Mouse (Mus musculus): Measurements from ENCODE around the gene Atrn. TPM values are rescaled to one million over a fixed set of nuclear protein-coding genes. Genes with fewer than 3 reads are reported as not detected.

Gene Atrn
- polyA plus RNA-seq, 2 experiments = 11.5 to 17.9 TPM

GRCm38 (mm10) chr2:131009123-131009522 lies 102.8 kb downstream of the Atrn start:
- no peak for DNase-seq (ENCODE audit: low spot score)
- ATAC-seq (ENCODE audit: low FRiP score, low read depth) = no peak
- Histone ChIP-seq H3K4me2 (replicated peaks; ENCODE audit: low read depth, low read length, severe bottlenecking) (no peak overlapping the region), H3K4me1 (ENCODE audit: control insufficient read depth, insufficient read depth, low read length) (no peaks in the 10 kb centered on the region), H3K27ac (replicated peaks; ENCODE audit: low read depth, low read length) (no peak overlapping the region), H3K4me3 (replicated peaks; ENCODE audit: low read length) (no peak overlapping the region), H3K9ac (ENCODE audit: low read depth, low read length, severe bottlenecking) (no peak overlapping the region), H3K9me3 (ENCODE audit: control insufficient read depth, low read length) (no peaks in the 10 kb centered on the region), H3K36me3 (ENCODE audit: control insufficient read depth, insufficient read depth, low read length) (peaks cover 38% of the 10 kb centered on the region), H3K27me3 (ENCODE audit: control insufficient read depth, insufficient read depth, low read length) (no peaks in the 10 kb centered on the region)
- 86% methylated on average over 2 of the region's 2 CpGs for WGBS
- TF ChIP-seq POLR2A (IDR thresholded peaks at IDR 0.05; ENCODE audit: borderline replicate concordance, extremely low read depth, insufficient read depth, insufficient read length) = no peak

DNA sequence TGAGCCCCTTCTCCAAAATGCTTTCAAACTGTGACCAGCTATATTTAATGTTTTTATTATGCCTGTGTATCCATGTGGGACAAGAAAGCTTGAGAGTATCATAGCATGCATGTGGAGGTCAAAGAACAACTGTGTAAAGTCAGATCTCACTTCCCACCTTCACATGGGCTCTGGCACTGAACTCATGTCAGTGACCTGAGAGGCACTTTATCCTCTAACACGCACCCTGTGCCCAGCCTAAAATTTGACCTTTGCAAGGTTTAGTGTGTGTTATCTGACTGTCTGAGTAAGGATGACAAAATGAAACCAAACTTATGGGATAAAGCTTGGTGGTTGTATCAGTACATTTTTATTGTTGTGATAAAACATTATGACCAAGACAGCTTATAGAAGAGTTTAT lies 104.3 kb downstream of the Atrn start:
- Histone ChIP-seq H3K9me3 (ENCODE audit: control insufficient read depth, low read length) (no peaks in the 10 kb centered on the region), H3K4me2 (replicated peaks; ENCODE audit: low read depth, low read length, severe bottlenecking) (no peak overlapping the region), H3K27me3 (ENCODE audit: control insufficient read depth, insufficient read depth, low read length) (no peaks in the 10 kb centered on the region), H3K27ac (replicated peaks; ENCODE audit: low read depth, low read length) (no peak overlapping the region), H3K9ac (ENCODE audit: low read depth, low read length, severe bottlenecking) (no peak overlapping the region), H3K4me1 (ENCODE audit: control insufficient read depth, insufficient read depth, low read length) (no peaks in the 10 kb centered on the region), H3K4me3 (replicated peaks; ENCODE audit: low read length) (no peak overlapping the region), H3K36me3 (ENCODE audit: control insufficient read depth, insufficient read depth, low read length) (peaks cover 42% of the 10 kb centered on the region)
- TF ChIP-seq POLR2A (IDR thresholded peaks at IDR 0.05; ENCODE audit: borderline replicate concordance, extremely low read depth, insufficient read depth, insufficient read length) = no peak
- DNase-seq (ENCODE audit: low spot score) (no peak), ATAC-seq (ENCODE audit: low FRiP score, low read depth) (no peak)
- 82% methylated on average over 1 of the region's 1 CpGs for WGBS

- DNase-seq (ENCODE audit: low spot score) (no peak), ATAC-seq (ENCODE audit: low FRiP score, low read depth) (no peak)
- H3K4me3 ChIP-seq (replicated peaks; ENCODE audit: low read length) = no peak overlapping the region
- H3K36me3 ChIP-seq (ENCODE audit: control insufficient read depth, insufficient read depth, low read length) = peaks cover 68% of the 10 kb centered on the region
- H3K4me1 ChIP-seq (ENCODE audit: control insufficient read depth, insufficient read depth, low read length) = no peaks in the 10 kb centered on the region
- no peak for TF ChIP-seq POLR2A (IDR thresholded peaks at IDR 0.05; ENCODE audit: borderline replicate concordance, extremely low read depth, insufficient read depth, insufficient read length)
- no peak overlapping the region for H3K4me2 ChIP-seq (replicated peaks; ENCODE audit: low read depth, low read length, severe bottlenecking)
- H3K9me3 ChIP-seq (ENCODE audit: control insufficient read depth, low read length) = no peaks in the 10 kb centered on the region
- no peak overlapping the region for H3K9ac ChIP-seq (ENCODE audit: low read depth, low read length, severe bottlenecking)
- no peak overlapping the region for H3K27ac ChIP-seq (replicated peaks; ENCODE audit: low read depth, low read length)
- 94% methylated on average over 2 of the region's 2 CpGs for WGBS
- no peaks in the 10 kb centered on the region for H3K27me3 ChIP-seq (ENCODE audit: control insufficient read depth, insufficient read depth, low read length)
Observed at GRCm38 (mm10) chr2:131025230-131025629, 118.9 kb downstream of the Atrn start.

DNA sequence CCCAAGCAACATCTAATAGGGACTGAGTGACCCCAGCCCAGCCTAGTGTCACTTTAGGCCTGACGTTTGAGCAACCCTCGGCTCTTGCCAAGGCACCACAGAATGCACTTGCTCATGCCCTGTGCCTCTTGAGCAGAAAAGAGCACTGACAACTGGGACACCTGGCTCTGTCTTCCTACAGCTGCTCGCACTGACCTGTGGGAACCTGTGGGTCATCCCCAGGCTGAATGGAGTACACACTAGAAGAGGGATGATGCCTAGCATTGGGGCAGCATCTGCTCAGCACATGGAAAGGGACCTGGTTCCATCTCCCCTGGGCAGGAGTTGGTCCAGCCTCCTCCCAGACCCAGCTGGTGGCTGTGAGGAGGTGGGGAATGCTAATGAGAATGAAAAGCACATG lies 120.6 kb downstream of the Atrn start:
- TF ChIP-seq POLR2A (IDR thresholded peaks at IDR 0.05; ENCODE audit: borderline replicate concordance, extremely low read depth, insufficient read depth, insufficient read length) = no peak
- Histone ChIP-seq H3K4me1 (ENCODE audit: control insufficient read depth, insufficient read depth, low read length) (no peaks in the 10 kb centered on the region), H3K9ac (ENCODE audit: low read depth, low read length, severe bottlenecking) (no peak overlapping the region), H3K27ac (replicated peaks; ENCODE audit: low read depth, low read length) (no peak overlapping the region), H3K9me3 (ENCODE audit: control insufficient read depth, low read length) (no peaks in the 10 kb centered on the region), H3K4me3 (replicated peaks; ENCODE audit: low read length) (no peak overlapping the region), H3K36me3 (ENCODE audit: control insufficient read depth, insufficient read depth, low read length) (peaks cover 61% of the 10 kb centered on the region), H3K27me3 (ENCODE audit: control insufficient read depth, insufficient read depth, low read length) (no peaks in the 10 kb centered on the region), H3K4me2 (replicated peaks; ENCODE audit: low read depth, low read length, severe bottlenecking) (no peak overlapping the region)
- WGBS = 83% methylated on average over 3 of the region's 3 CpGs
- no peak for DNase-seq (ENCODE audit: low spot score)
- no peak for ATAC-seq (ENCODE audit: low FRiP score, low read depth)

DNA sequence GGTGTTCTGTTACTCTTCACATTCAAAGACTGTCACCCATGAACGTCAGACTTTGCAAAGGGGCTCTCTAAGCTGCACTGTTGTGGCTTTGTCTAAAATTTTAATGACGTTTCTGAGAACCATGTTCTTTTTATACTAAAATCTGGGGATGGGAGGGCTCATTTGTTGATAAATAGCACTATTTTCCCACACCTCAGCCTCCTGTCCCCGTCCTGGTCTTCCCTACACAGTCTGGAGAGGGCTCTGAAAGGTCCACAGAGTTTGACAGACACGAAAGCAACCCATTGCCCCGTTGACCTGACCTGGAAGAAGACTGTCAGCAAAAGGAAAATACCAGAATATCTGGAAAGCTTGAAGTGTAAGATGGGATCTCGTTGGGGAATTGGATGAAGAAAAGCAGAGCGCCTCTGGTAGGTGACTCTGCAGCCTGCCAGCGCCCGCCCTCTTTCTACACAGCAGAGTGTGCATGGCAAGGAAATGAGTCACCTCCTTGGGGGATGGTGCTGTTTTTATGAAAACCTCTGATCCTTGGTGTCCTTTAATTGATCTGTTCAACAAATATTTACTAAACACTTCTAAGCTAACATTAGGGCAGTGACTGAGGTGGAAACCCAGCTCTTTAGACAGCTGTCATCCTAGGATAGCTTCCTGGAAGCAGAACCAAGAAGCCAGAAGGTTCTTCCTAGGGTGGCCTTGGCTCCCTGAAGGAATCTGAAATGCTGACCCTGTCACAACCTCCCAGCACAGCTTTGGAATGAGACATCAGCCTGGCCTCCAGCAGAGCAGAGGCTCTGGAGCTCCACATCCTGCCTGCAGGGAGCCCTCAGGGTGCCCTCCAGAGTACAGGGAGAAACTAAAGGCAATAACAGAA lies 123.0 kb downstream of the Atrn start:
- Histone ChIP-seq H3K36me3 (ENCODE audit: control insufficient read depth, insufficient read depth, low read length) (peaks cover 41% of the 10 kb centered on the region), H3K9me3 (ENCODE audit: control insufficient read depth, low read length) (no peaks in the 10 kb centered on the region), H3K27ac (replicated peaks; ENCODE audit: low read depth, low read length) (no peak overlapping the region), H3K4me3 (replicated peaks; ENCODE audit: low read length) (no peak overlapping the region), H3K27me3 (ENCODE audit: control insufficient read depth, insufficient read depth, low read length) (no peaks in the 10 kb centered on the region), H3K9ac (ENCODE audit: low read depth, low read length, severe bottlenecking) (no peak overlapping the region), H3K4me2 (replicated peaks; ENCODE audit: low read depth, low read length, severe bottlenecking) (no peak overlapping the region), H3K4me1 (ENCODE audit: control insufficient read depth, insufficient read depth, low read length) (no peaks in the 10 kb centered on the region)
- TF ChIP-seq POLR2A (IDR thresholded peaks at IDR 0.05; ENCODE audit: borderline replicate concordance, extremely low read depth, insufficient read depth, insufficient read length) = no peak
- ATAC-seq (ENCODE audit: low FRiP score, low read depth) = no peak
- DNase-seq (ENCODE audit: low spot score) = no peak
- WGBS = 71% methylated on average over 9 of the region's 9 CpGs

Measured in limb, embryonic 14.5 days (tissue).